Mouse (Mus musculus): Measurements from ENCODE around the gene Cacnb2. TPM values are rescaled to one million over a fixed set of nuclear protein-coding genes. Genes with fewer than 3 reads are reported as not detected.
"Not testable (repeated sequence)": the region's sequence is repeated elsewhere in the genome, so short reads cannot be mapped to it uniquely, and the experiment has no call there.

Cacnb2 gene
- polyA plus RNA-seq, 1 experiment = not detected

DNA sequence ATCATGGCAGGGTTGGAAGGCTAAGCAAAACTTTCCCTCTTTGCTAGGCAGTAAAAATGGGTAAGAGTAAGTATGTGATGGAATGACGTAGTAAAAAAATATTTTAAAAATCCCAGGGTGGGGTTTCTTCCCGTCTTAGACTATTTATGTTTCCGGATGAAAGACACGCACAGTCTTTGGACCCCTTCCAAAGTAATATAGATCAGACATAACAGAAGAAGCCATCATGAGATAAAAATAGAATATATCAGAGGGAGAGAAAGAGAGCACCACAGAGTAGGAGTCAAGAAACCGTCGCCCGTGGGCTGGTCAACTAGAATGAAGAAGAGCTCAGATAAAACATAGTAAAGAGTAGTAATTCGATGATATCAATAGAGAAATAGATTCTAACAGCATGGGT lies 107.4 kb downstream of the Cacnb2 start:
- Histone ChIP-seq H3K27ac (replicated peaks; ENCODE audit: low read depth, low read length) (no peak overlapping the region), H3K4me3 (ENCODE audit: insufficient read depth, low read depth, low read length) (no peak overlapping the region), H3K4me1 (ENCODE audit: control insufficient read depth, insufficient read depth, insufficient read length, low read length) (no peaks in the 10 kb centered on the region)

- Histone ChIP-seq H3K4me1 (ENCODE audit: control insufficient read depth, insufficient read depth, insufficient read length, low read length) (no peaks in the 10 kb centered on the region), H3K27ac (replicated peaks; ENCODE audit: low read depth, low read length) (no peak overlapping the region), H3K4me3 (ENCODE audit: insufficient read depth, low read depth, low read length) (no peak overlapping the region)
Measured at GRCm38 (mm10) chr2:14711751-14712150, 108.9 kb downstream of the Cacnb2 start.

GRCm38 (mm10) chr2:14713049-14713448 lies 110.2 kb downstream of the Cacnb2 start:
- H3K27ac ChIP-seq (replicated peaks; ENCODE audit: low read depth, low read length) = no peak overlapping the region
- H3K4me1 ChIP-seq (ENCODE audit: control insufficient read depth, insufficient read depth, insufficient read length, low read length) = no peaks in the 10 kb centered on the region
- no peak overlapping the region for H3K4me3 ChIP-seq (ENCODE audit: insufficient read depth, low read depth, low read length)

DNA sequence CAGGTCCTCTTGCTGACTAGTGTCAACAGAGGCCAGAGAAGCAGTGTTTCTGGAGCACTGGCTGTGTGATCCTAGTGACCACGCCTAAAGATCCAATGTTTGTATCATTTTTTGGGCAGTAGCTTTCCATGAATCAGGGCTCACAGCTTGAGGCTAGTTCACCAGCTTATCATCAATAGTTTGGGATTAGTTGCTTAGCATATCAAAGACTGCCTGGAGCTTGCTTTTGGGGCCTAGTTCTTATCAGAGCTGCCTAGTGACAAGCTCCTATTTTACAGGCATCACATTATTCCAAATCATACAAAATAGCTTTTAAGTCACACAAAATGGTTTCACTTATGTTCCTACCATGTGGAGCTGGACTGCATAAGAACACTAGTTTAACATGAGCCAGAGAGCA lies 113.8 kb downstream of the Cacnb2 start:
- no peak overlapping the region for H3K4me3 ChIP-seq (ENCODE audit: insufficient read depth, low read depth, low read length)

DNA sequence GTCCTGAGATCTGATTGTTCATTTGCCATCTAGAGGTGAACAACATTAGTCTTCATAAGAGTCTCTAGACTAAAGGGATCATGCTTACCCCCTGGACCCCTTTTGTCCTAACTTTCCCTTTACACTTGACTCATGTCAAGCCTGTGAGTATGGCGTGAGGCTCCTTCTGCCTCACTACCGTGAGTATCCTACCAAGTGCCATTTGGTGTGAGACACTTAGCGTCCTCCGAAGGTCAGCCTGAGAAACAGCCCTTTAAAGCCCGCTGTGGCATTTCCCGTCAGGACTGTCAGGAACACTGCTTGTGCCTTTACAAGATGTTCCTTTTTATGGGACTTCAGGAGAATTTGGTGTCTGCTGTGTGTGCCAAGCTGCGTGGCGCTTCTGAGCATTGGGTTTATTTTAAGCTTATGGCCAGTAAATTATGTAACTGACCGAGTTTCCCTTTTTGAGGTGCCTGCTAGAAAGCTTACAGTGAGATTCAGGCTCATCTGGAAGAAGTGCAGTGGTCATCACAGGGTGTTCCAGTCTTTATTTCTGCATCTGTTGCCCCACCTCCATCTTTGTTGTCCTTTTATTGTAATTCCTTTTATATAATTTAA lies 116.3 kb downstream of the Cacnb2 start:
- Histone ChIP-seq H3K4me3 (ENCODE audit: insufficient read depth, low read depth, low read length) (no peak overlapping the region), H3K4me1 (ENCODE audit: control insufficient read depth, insufficient read depth, insufficient read length, low read length) (no peaks in the 10 kb centered on the region), H3K27ac (replicated peaks; ENCODE audit: low read depth, low read length) (no peak overlapping the region)

More for the DNA sequence above, 113.8 kb downstream of the Cacnb2 start:
- H3K4me1 ChIP-seq (ENCODE audit: control insufficient read depth, insufficient read depth, insufficient read length, low read length) = no peaks in the 10 kb centered on the region
- no peak overlapping the region for H3K27ac ChIP-seq (replicated peaks; ENCODE audit: low read depth, low read length)

DNA sequence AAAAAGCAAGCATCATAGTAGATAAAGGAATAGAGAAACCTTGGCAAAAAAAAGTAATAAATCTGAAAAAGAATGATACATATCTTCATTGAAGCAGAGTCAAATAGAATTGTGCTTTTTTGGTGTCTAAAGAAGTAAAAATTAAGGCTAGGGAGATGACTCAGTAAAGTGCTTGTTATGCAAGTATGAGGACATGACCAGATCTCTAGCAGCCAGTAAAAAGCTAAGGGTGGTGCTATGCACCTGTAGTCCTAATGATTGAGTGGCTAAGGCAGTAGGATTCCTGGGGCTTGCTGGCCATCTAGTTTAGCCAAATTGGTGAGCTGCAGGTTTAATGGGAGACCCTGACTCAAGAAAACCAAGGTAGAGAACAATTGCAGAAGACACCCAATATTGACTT lies 122.5 kb downstream of the Cacnb2 start:
- no peaks in the 10 kb centered on the region for H3K4me1 ChIP-seq (ENCODE audit: control insufficient read depth, insufficient read depth, insufficient read length, low read length)
- no peak overlapping the region for H3K27ac ChIP-seq (replicated peaks; ENCODE audit: low read depth, low read length)
- no peak overlapping the region for H3K4me3 ChIP-seq (ENCODE audit: insufficient read depth, low read depth, low read length)

GRCm38 (mm10) chr2:14726601-14727000 lies 123.7 kb downstream of the Cacnb2 start:
- not testable (repeated sequence) for H3K27ac ChIP-seq (replicated peaks; ENCODE audit: low read depth, low read length); H3K4me1 ChIP-seq (ENCODE audit: control insufficient read depth, insufficient read depth, insufficient read length, low read length); H3K4me3 ChIP-seq (ENCODE audit: insufficient read depth, low read depth, low read length)

- Histone ChIP-seq H3K27ac (replicated peaks; ENCODE audit: low read depth, low read length) (no peak overlapping the region), H3K4me1 (ENCODE audit: control insufficient read depth, insufficient read depth, insufficient read length, low read length) (no peaks in the 10 kb centered on the region), H3K4me3 (ENCODE audit: insufficient read depth, low read depth, low read length) (no peak overlapping the region)
Measured at GRCm38 (mm10) chr2:14738927-14739326, 136.0 kb downstream of the Cacnb2 start.

GRCm38 (mm10) chr2:14739510-14739909 lies 136.6 kb downstream of the Cacnb2 start:
- no peak overlapping the region for H3K27ac ChIP-seq (replicated peaks; ENCODE audit: low read depth, low read length)

GRCm38 (mm10) chr2:14740359-14740758 lies 137.5 kb downstream of the Cacnb2 start:
- no peak overlapping the region for H3K4me3 ChIP-seq (ENCODE audit: insufficient read depth, low read depth, low read length)

More at GRCm38 (mm10) chr2:14739510-14739909, 136.6 kb downstream of the Cacnb2 start:
- H3K4me3 ChIP-seq (ENCODE audit: insufficient read depth, low read depth, low read length) = no peak overlapping the region
- no peaks in the 10 kb centered on the region for H3K4me1 ChIP-seq (ENCODE audit: control insufficient read depth, insufficient read depth, insufficient read length, low read length)

GRCm38 (mm10) chr2:14744761-14745160 lies 141.9 kb downstream of the Cacnb2 start:
- Histone ChIP-seq H3K4me3 (ENCODE audit: insufficient read depth, low read depth, low read length) (no peak overlapping the region), H3K27ac (replicated peaks; ENCODE audit: low read depth, low read length) (no peak overlapping the region), H3K4me1 (ENCODE audit: control insufficient read depth, insufficient read depth, insufficient read length, low read length) (peaks cover 2% of the 10 kb centered on the region; the same call in 1 of the 2 replicates)

More at GRCm38 (mm10) chr2:14740359-14740758, 137.5 kb downstream of the Cacnb2 start:
- no peaks in the 10 kb centered on the region for H3K4me1 ChIP-seq (ENCODE audit: control insufficient read depth, insufficient read depth, insufficient read length, low read length)
- no peak overlapping the region for H3K27ac ChIP-seq (replicated peaks; ENCODE audit: low read depth, low read length)

GRCm38 (mm10) chr2:14762846-14763245 lies 160.0 kb downstream of the Cacnb2 start:
- Histone ChIP-seq H3K27ac (replicated peaks; ENCODE audit: low read depth, low read length) (no peak overlapping the region), H3K4me3 (ENCODE audit: insufficient read depth, low read depth, low read length) (no peak overlapping the region), H3K4me1 (ENCODE audit: control insufficient read depth, insufficient read depth, insufficient read length, low read length) (no peaks in the 10 kb centered on the region; the same call in 1 of the 2 replicates)

GRCm38 (mm10) chr2:14763931-14764330 lies 161.0 kb downstream of the Cacnb2 start:
- no peak overlapping the region for H3K4me3 ChIP-seq (ENCODE audit: insufficient read depth, low read depth, low read length)
- H3K27ac ChIP-seq (replicated peaks; ENCODE audit: low read depth, low read length) = no peak overlapping the region

DNA sequence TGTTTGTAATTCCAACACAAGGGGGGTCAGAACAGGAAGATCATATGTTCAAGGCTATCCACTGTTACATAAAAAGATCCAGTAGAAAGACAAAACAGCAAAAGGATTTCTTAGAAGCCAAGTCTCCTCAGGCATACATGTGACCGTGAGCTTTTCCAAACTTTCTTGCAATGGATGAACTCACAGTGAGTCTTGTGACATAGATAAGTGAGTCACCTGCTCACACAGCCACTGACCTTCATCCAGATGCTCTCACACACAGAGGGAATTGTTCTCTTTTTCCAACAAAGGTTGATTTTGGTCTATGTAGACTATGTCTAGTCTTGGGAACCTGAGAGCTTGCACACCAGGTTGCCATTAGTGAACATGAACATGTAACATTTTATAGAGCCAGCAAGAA lies 166.6 kb downstream of the Cacnb2 start:
- Histone ChIP-seq H3K4me1 (ENCODE audit: control insufficient read depth, insufficient read depth, insufficient read length, low read length) (no peaks in the 10 kb centered on the region), H3K4me3 (ENCODE audit: insufficient read depth, low read depth, low read length) (no peak overlapping the region), H3K27ac (replicated peaks; ENCODE audit: low read depth, low read length) (no peak overlapping the region)

More at GRCm38 (mm10) chr2:14763931-14764330, 161.0 kb downstream of the Cacnb2 start:
- H3K4me1 ChIP-seq (ENCODE audit: control insufficient read depth, insufficient read depth, insufficient read length, low read length) = no peaks in the 10 kb centered on the region; the same call in 1 of the 2 replicates

GRCm38 (mm10) chr2:14770635-14771034 lies 167.7 kb downstream of the Cacnb2 start:
- Histone ChIP-seq H3K4me3 (ENCODE audit: insufficient read depth, low read depth, low read length) (no peak overlapping the region), H3K4me1 (ENCODE audit: control insufficient read depth, insufficient read depth, insufficient read length, low read length) (no peaks in the 10 kb centered on the region), H3K27ac (replicated peaks; ENCODE audit: low read depth, low read length) (no peak overlapping the region)

GRCm38 (mm10) chr2:14774375-14774774 lies 171.5 kb downstream of the Cacnb2 start:
- Histone ChIP-seq H3K27ac (replicated peaks; ENCODE audit: low read depth, low read length) (no peak overlapping the region), H3K4me3 (ENCODE audit: insufficient read depth, low read depth, low read length) (no peak overlapping the region), H3K4me1 (ENCODE audit: control insufficient read depth, insufficient read depth, insufficient read length, low read length) (no peaks in the 10 kb centered on the region)
